Comparison of ENCODE assay signal across 8 mouse cellular contexts in genomic region chr2:113440326-113441197, GRCm38 (mm10).
DNase-seq lines count a peak whose midpoint lies in the region; ATAC-seq and TF ChIP-seq lines count a peak whose summit lies in the region.

No protein-coding gene starts in this region.

- no peaks in the 10 kb centered on the region for H3K36me3 ChIP-seq in forebrain, embryonic 12.5 days (replicated peaks)
- H3K36me3 ChIP-seq in limb, embryonic 11.5 days (ENCODE audit: control insufficient read depth, insufficient read depth, low read length), result no peaks in the 10 kb centered on the region
- H3K36me3 ChIP-seq in midbrain, embryonic 11.5 days (ENCODE audit: control insufficient read depth, insufficient read depth, low read length), result no peaks in the 10 kb centered on the region
- no peaks in the 10 kb centered on the region for H3K36me3 ChIP-seq in testis, adult 2 months (ENCODE audit: control insufficient read depth, insufficient read depth, low read length)

- H3K9me3 ChIP-seq in forebrain, embryonic 12.5 days, result no peaks in the 10 kb centered on the region
- H3K9me3 ChIP-seq in limb, embryonic 11.5 days (ENCODE audit: control insufficient read depth, low read length), result no peaks in the 10 kb centered on the region
- no peaks in the 10 kb centered on the region for H3K9me3 ChIP-seq in midbrain, embryonic 11.5 days (ENCODE audit: control insufficient read depth, low read length)

- no peak overlapping the region for H3K27ac ChIP-seq in forebrain, embryonic 12.5 days
- peak overlapping the region; percentile 56 for H3K27ac ChIP-seq in limb, embryonic 11.5 days (replicated peaks; ENCODE audit: low read depth, low read length)
- no peak overlapping the region for H3K27ac ChIP-seq in midbrain, embryonic 11.5 days (ENCODE audit: low read depth, low read length)
- H3K27ac ChIP-seq in testis, adult 2 months (ENCODE audit: control insufficient read depth, insufficient read depth, low read depth, low read length), result no peak overlapping the region

- WGBS in forebrain, embryonic 12.5 days, result 11% methylated on average over 22 of the region's 22 CpGs
- 3% methylated on average over 22 of the region's 22 CpGs for WGBS in limb, embryonic 11.5 days
- 15% methylated on average over 22 of the region's 22 CpGs for WGBS in midbrain, embryonic 11.5 days

- H3K27me3 ChIP-seq in forebrain, embryonic 12.5 days, result peaks cover 17% of the 10 kb centered on the region
- no peaks in the 10 kb centered on the region for H3K27me3 ChIP-seq in limb, embryonic 11.5 days (ENCODE audit: control insufficient read depth, insufficient read depth, low read length)
- H3K27me3 ChIP-seq in midbrain, embryonic 11.5 days (ENCODE audit: control insufficient read depth, insufficient read depth, low read length), result no peaks in the 10 kb centered on the region
- 0 out of 2 replicates have a peak, but pooled peaks cover 3% of the 10 kb centered on the region for H3K27me3 ChIP-seq in testis, adult 2 months (ENCODE audit: control insufficient read depth, insufficient read depth, low read length)

- peak overlapping the region; percentile 46 for H3K4me2 ChIP-seq in forebrain, embryonic 12.5 days
- H3K4me2 ChIP-seq in limb, embryonic 11.5 days (ENCODE audit: low read depth, severe bottlenecking), result peak overlapping the region; percentile 61
- peak overlapping the region; percentile 38 for H3K4me2 ChIP-seq in midbrain, embryonic 11.5 days

- peak; percentile 12 for DNase-seq in thymus, postnatal 4 days
- no peak for DNase-seq in thymus, postnatal 14 days
- DNase-seq in limb, embryonic 11.5 days (ENCODE audit: low spot score), result peak; percentile 73
- DNase-seq in midbrain, embryonic 11.5 days (ENCODE audit: low spot score, missing footprints), result peak; percentile 91
- no peak for DNase-seq in layer of hippocampus, adult 9-11 months

- peak overlapping the region; percentile 21 for H3K4me3 ChIP-seq in forebrain, embryonic 12.5 days (replicated peaks)
- peak overlapping the region; percentile 22 for H3K4me3 ChIP-seq in limb, embryonic 11.5 days (ENCODE audit: low read depth, low read length)
- H3K4me3 ChIP-seq in midbrain, embryonic 11.5 days (ENCODE audit: low read depth, low read length), result peak overlapping the region; percentile 14; the same call in 1 of the 2 replicates
- H3K4me3 ChIP-seq in testis, adult 2 months (ENCODE audit: control insufficient read depth, low read depth, low read length), result peak overlapping the region; percentile 69

- no peak overlapping the region for H3K9ac ChIP-seq in forebrain, embryonic 12.5 days
- peak overlapping the region; percentile 41 for H3K9ac ChIP-seq in limb, embryonic 11.5 days (ENCODE audit: low read length)
- H3K9ac ChIP-seq in midbrain, embryonic 11.5 days (ENCODE audit: low read length), result no peak overlapping the region

- TF ChIP-seq CTCF in testis, adult 2 months (IDR thresholded peaks at IDR 0.05; ENCODE audit: control insufficient read depth, insufficient read depth, insufficient replicate concordance, low read depth, low read length), result no peak

- 0 out of 2 replicates have a peak, but pooled peaks have one; percentile 39 for ATAC-seq in forebrain, embryonic 12.5 days (ENCODE audit: low FRiP score)
- peak; percentile 93 to 94 for ATAC-seq in hematopoietic stem cell, adult 5-6 weeks (replicated peaks in 1 of 2; ENCODE audit: insufficient read depth in 1 of 2, low FRiP score in 2 of 2, low TSS enrichment in 1 of 2, low read depth in 1 of 2, poor library complexity in 2 of 2, severe bottlenecking in 2 of 2)
- peak; percentile 81 for ATAC-seq in limb, embryonic 11.5 days (ENCODE audit: insufficient number of reproducible peaks, low FRiP score, low TSS enrichment, low read depth)
- no peak for ATAC-seq in midbrain, embryonic 11.5 days (ENCODE audit: low FRiP score)

- no peak for TF ChIP-seq POLR2A in testis, adult 2 months (IDR thresholded peaks at IDR 0.05; ENCODE audit: control insufficient read depth, low read depth, low read length)

- peaks cover 14% of the 10 kb centered on the region; the same call in 1 of the 2 replicates for H3K4me1 ChIP-seq in forebrain, embryonic 12.5 days
- H3K4me1 ChIP-seq in limb, embryonic 11.5 days (ENCODE audit: control insufficient read depth, insufficient read depth, low read length), result peaks cover 6% of the 10 kb centered on the region; the same call in 1 of the 2 replicates
- peaks cover 8% of the 10 kb centered on the region for H3K4me1 ChIP-seq in midbrain, embryonic 11.5 days (ENCODE audit: control insufficient read depth, insufficient read depth, low read length)
- peaks cover 14% of the 10 kb centered on the region for H3K4me1 ChIP-seq in testis, adult 2 months (ENCODE audit: control insufficient read depth, insufficient read depth, low read length)

Comparison
In these comparisons a context has a peak if more than half of its experiments do, and no peak if none do; other contexts are left out.
1. DNase-seq: peak in thymus, postnatal 4 days (single experiment), limb, embryonic 11.5 days (single experiment) and midbrain, embryonic 11.5 days (single experiment); none in thymus, postnatal 14 days (single experiment) and layer of hippocampus, adult 9-11 months (single experiment).
2. H3K4me3 ChIP-seq: peak in every context shown above with its lines; median percentile 69 in testis, adult 2 months; 22 in limb, embryonic 11.5 days; 21 in forebrain, embryonic 12.5 days; 14 in midbrain, embryonic 11.5 days.
3. Peak in every context shown above with its lines, with median percentiles within 50 percentile points of each other: H3K4me2 ChIP-seq.